Mouse (Mus musculus) liver, embryonic 15.5 days (tissue): ENCODE measurements around the gene Dcun1d3. TPM values are rescaled to one million over a fixed set of nuclear protein-coding genes. Genes with fewer than 3 reads are reported as not detected.

ENCODE experiments used
- ATAC-seq: fragments of 200-750 bp; cut with Nextera tagmentation; 2 replicates; pipeline ENCODE4 v1.8.0; 2017; ENCODE audit warnings: moderate number of reproducible peaks, mild to moderate bottlenecking, moderate library complexity; ENCODE audit not compliant: insufficient read depth
- H3K27ac ChIP-seq: fragments of 300-500 bp; sonication (generic); replicated peaks from 2 replicates; pipeline ENCODE4 v1.5.1; 2015; ENCODE audit warnings: mild to moderate bottlenecking, inconsistent platforms
- H3K27me3 ChIP-seq: fragments of 300-500 bp; sonication (generic); 2 replicates; pipeline ENCODE4 v1.6.1; 2015; ENCODE audit warnings: mild to moderate bottlenecking, inconsistent platforms
- H3K36me3 ChIP-seq: fragments of 300-500 bp; sonication (generic); replicated peaks from 2 replicates; pipeline ENCODE4 v1.6.1; 2015; ENCODE audit warnings: moderate library complexity, mild to moderate bottlenecking, inconsistent platforms
- H3K4me1 ChIP-seq: fragments of 300-500 bp; sonication (generic); replicated peaks from 2 replicates; pipeline ENCODE4 v1.6.1; 2015; ENCODE audit warnings: inconsistent platforms
- H3K4me2 ChIP-seq: fragments of 300-500 bp; sonication (generic); 2 replicates; pipeline ENCODE4 v1.6.1; 2015; ENCODE audit warnings: moderate library complexity, mild to moderate bottlenecking, inconsistent platforms
- H3K4me3 ChIP-seq: fragments of 300-500 bp; sonication (generic); replicated peaks from 2 replicates; pipeline ENCODE4 v1.5.1; 2015; ENCODE audit warnings: mild to moderate bottlenecking, inconsistent platforms
- H3K9ac ChIP-seq: fragments of 300-500 bp; sonication (generic); 2 replicates; pipeline ENCODE4 v1.6.1; 2015; ENCODE audit warnings: moderate library complexity, mild to moderate bottlenecking, inconsistent platforms
- H3K9me3 ChIP-seq: fragments of 300-500 bp; sonication (generic); replicated peaks from 2 replicates; pipeline ENCODE4 v1.6.1; 2016; ENCODE audit warnings: inconsistent platforms
- WGBS: fragments of 180-500 bp; shearing (Covaris S2); methylation state at CpG from one replicate; pipeline ENCODE4 v1.1.7; 2015; ENCODE audit warnings: mixed read lengths; ENCODE audit not compliant: insufficient replicate concordance; 5-methylcytosine and 5-hydroxymethylcytosine counted together
- polyA plus RNA-seq: library from polyadenylated mRNA; unstranded; fragments of >200 nt; fragmentation: Nextera tagmentation; extraction: Ambion mirVana; gene quantifications from 2 replicates; pipeline ENCODE4 v1.2.1, GENCODE M21; 2015

Dcun1d3 gene
- polyA plus RNA-seq, 1 experiment from 2014 or later, result 1.6 TPM

GRCm38 (mm10) chr7:119872204-119872603, 23.9 kb downstream of the Dcun1d3 start:
- H3K27ac ChIP-seq, result no peak overlapping the region
- H3K9ac ChIP-seq, result no peak overlapping the region
- 89% methylated on average over 4 of the region's 4 CpGs for WGBS
- H3K4me2 ChIP-seq, result no peak overlapping the region
- H3K9me3 ChIP-seq, result no peaks in the 10 kb centered on the region
- H3K4me3 ChIP-seq, result no peak overlapping the region
- H3K27me3 ChIP-seq, result no peaks in the 10 kb centered on the region
- no peaks in the 10 kb centered on the region for H3K4me1 ChIP-seq
- no peak for ATAC-seq
- H3K36me3 ChIP-seq, result no peaks in the 10 kb centered on the region

GRCm38 (mm10) chr7:119866136-119866535, 30.0 kb downstream of the Dcun1d3 start:
- Histone ChIP-seq H3K9me3 (no peaks in the 10 kb centered on the region), H3K4me3 (no peak overlapping the region), H3K27ac (no peak overlapping the region), H3K4me2 (no peak overlapping the region), H3K36me3 (no peaks in the 10 kb centered on the region), H3K9ac (no peak overlapping the region), H3K27me3 (no peaks in the 10 kb centered on the region), H3K4me1 (peaks cover 24% of the 10 kb centered on the region)
- WGBS, result 64% methylated on average over 1 of the region's 1 CpGs
- no peak for ATAC-seq

- 0 out of 2 replicates have a peak, but pooled peaks have one; percentile 42 for ATAC-seq
- 49% methylated on average over 5 of the region's 5 CpGs for WGBS
- peaks cover 33% of the 10 kb centered on the region for H3K4me1 ChIP-seq
- H3K4me2 ChIP-seq, result no peak overlapping the region
- no peaks in the 10 kb centered on the region for H3K27me3 ChIP-seq
- no peak overlapping the region for H3K9ac ChIP-seq
- no peak overlapping the region for H3K27ac ChIP-seq
- H3K4me3 ChIP-seq, result no peak overlapping the region
- 0 out of 2 replicates have a peak, but pooled peaks cover under 1% of the 10 kb centered on the region for H3K36me3 ChIP-seq
- no peaks in the 10 kb centered on the region for H3K9me3 ChIP-seq
Measured at GRCm38 (mm10) chr7:119864500-119864899, 31.6 kb downstream of the Dcun1d3 start.

DNA sequence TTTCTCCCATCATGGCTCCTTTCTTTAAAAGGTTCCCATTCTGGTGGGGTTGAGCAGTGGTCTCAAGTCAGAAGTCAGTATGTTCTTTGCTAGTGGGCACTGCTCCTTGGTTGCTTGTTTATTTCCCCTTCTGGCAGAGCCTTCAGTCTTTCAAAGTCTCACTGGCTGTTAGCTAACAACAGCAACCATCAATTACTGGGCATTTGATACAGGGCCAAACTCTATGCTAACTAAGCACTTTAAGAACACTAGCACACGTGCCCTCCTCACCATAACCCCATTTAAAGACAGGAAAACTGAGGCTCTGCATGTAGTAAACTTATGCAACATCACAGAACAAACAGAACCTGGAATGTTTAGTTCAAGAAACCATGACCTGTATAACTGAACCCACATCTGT, 33.9 kb downstream of the Dcun1d3 start:
- H3K9ac ChIP-seq, result no peak overlapping the region
- no peak overlapping the region for H3K27ac ChIP-seq
- H3K4me2 ChIP-seq, result no peak overlapping the region
- H3K27me3 ChIP-seq, result no peaks in the 10 kb centered on the region
- no peak overlapping the region for H3K4me3 ChIP-seq
- 0 out of 2 replicates have a peak, but pooled peaks cover 5% of the 10 kb centered on the region for H3K36me3 ChIP-seq
- no peak for ATAC-seq
- no peaks in the 10 kb centered on the region for H3K9me3 ChIP-seq
- 31% methylated on average over 1 of the region's 1 CpGs for WGBS
- peaks cover 33% of the 10 kb centered on the region for H3K4me1 ChIP-seq

GRCm38 (mm10) chr7:119861335-119862091, 34.6 kb downstream of the Dcun1d3 start:
- H3K27me3 ChIP-seq, result no peaks in the 10 kb centered on the region
- no peak overlapping the region for H3K9ac ChIP-seq
- WGBS, result 40% methylated on average over 6 of the region's 6 CpGs
- H3K27ac ChIP-seq, result no peak overlapping the region
- no peak for ATAC-seq
- no peaks in the 10 kb centered on the region for H3K9me3 ChIP-seq
- no peak overlapping the region for H3K4me3 ChIP-seq
- H3K4me1 ChIP-seq, result peaks cover 33% of the 10 kb centered on the region
- H3K4me2 ChIP-seq, result no peak overlapping the region
- H3K36me3 ChIP-seq, result 0 out of 2 replicates have a peak, but pooled peaks cover 8% of the 10 kb centered on the region

- Histone ChIP-seq H3K27ac (no peak overlapping the region), H3K9me3 (no peaks in the 10 kb centered on the region), H3K36me3 (0 out of 2 replicates have a peak, but pooled peaks cover 11% of the 10 kb centered on the region), H3K4me2 (no peak overlapping the region), H3K4me3 (no peak overlapping the region), H3K4me1 (peaks cover 33% of the 10 kb centered on the region), H3K27me3 (no peaks in the 10 kb centered on the region), H3K9ac (no peak overlapping the region)
- ATAC-seq, result no peak
Measured at GRCm38 (mm10) chr7:119860971-119861334, 35.1 kb downstream of the Dcun1d3 start.

DNA sequence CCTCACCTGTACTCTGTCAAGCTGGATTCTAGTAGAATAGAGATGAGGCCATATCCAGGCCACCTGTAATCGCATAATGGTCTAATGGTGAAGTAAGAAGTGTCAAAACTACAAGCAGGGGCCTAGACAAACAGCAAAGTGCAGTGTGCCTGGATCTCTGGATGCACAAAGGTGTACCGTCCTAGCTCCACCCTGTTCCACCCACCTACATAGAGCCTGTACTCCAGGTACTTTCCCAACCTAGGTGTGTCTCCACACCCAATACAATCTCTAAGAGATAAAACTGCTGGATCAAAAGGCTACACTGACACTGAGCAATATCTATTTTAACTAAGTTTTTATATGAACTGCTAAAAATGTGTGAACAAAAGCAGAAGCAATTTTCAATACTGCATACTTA, 35.5 kb downstream of the Dcun1d3 start:
- 66% methylated on average over 2 of the region's 2 CpGs for WGBS
- 0 out of 2 replicates have a peak, but pooled peaks cover 11% of the 10 kb centered on the region for H3K36me3 ChIP-seq
- peaks cover 33% of the 10 kb centered on the region for H3K4me1 ChIP-seq
- H3K4me2 ChIP-seq, result no peak overlapping the region
- H3K27me3 ChIP-seq, result no peaks in the 10 kb centered on the region
- H3K9me3 ChIP-seq, result no peaks in the 10 kb centered on the region
- H3K27ac ChIP-seq, result no peak overlapping the region
- ATAC-seq, result no peak
- no peak overlapping the region for H3K4me3 ChIP-seq
- no peak overlapping the region for H3K9ac ChIP-seq

- no peak overlapping the region for H3K4me2 ChIP-seq
- H3K27me3 ChIP-seq, result no peaks in the 10 kb centered on the region
- no peak overlapping the region for H3K27ac ChIP-seq
- 79% methylated on average over 3 of the region's 3 CpGs for WGBS
- no peaks in the 10 kb centered on the region for H3K9me3 ChIP-seq
- no peak overlapping the region for H3K9ac ChIP-seq
- ATAC-seq, result no peak
- H3K4me1 ChIP-seq, result peaks cover 33% of the 10 kb centered on the region
- no peak overlapping the region for H3K4me3 ChIP-seq
- 0 out of 2 replicates have a peak, but pooled peaks cover 11% of the 10 kb centered on the region for H3K36me3 ChIP-seq
Measured at GRCm38 (mm10) chr7:119860116-119860515, 36.0 kb downstream of the Dcun1d3 start.

DNA sequence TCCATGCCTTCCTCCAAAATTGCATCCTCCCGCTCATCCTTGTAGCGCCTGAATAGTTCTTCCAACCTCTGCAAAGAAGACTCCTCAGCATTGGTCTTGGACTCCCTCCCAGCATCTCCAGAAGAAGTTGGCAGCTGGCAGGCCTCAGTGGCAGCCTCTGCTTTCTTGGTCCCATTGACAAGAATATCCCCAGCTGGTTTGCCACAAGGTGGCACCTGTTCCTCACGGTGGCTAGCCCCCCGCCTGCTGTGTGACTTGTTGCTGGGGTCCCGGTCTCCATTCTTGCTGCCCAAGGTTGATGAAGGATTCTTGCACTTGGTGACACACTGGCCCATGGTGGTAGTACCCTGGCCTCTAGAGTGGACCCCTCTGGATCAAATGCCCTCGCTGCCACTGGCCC, 36.6 kb downstream of the Dcun1d3 start:
- Histone ChIP-seq H3K4me3 (no peak overlapping the region), H3K4me1 (peaks cover 28% of the 10 kb centered on the region), H3K4me2 (no peak overlapping the region), H3K27me3 (no peaks in the 10 kb centered on the region), H3K36me3 (0 out of 2 replicates have a peak, but pooled peaks cover 11% of the 10 kb centered on the region), H3K9ac (no peak overlapping the region), H3K9me3 (no peaks in the 10 kb centered on the region), H3K27ac (no peak overlapping the region)
- 63% methylated on average over 6 of the region's 6 CpGs for WGBS
- no peak for ATAC-seq

- Histone ChIP-seq H3K4me1 (no peaks in the 10 kb centered on the region), H3K27ac (no peak overlapping the region), H3K27me3 (no peaks in the 10 kb centered on the region), H3K4me2 (no peak overlapping the region), H3K9me3 (no peaks in the 10 kb centered on the region), H3K4me3 (no peak overlapping the region), H3K36me3 (0 out of 2 replicates have a peak, but pooled peaks cover 19% of the 10 kb centered on the region), H3K9ac (no peak overlapping the region)
- no peak for ATAC-seq
Measured at GRCm38 (mm10) chr7:119855031-119855430, 41.1 kb downstream of the Dcun1d3 start.

- 74% methylated on average over 2 of the region's 2 CpGs for WGBS
- no peak for ATAC-seq
Measured at GRCm38 (mm10) chr7:119854362-119854761, 41.7 kb downstream of the Dcun1d3 start.

DNA sequence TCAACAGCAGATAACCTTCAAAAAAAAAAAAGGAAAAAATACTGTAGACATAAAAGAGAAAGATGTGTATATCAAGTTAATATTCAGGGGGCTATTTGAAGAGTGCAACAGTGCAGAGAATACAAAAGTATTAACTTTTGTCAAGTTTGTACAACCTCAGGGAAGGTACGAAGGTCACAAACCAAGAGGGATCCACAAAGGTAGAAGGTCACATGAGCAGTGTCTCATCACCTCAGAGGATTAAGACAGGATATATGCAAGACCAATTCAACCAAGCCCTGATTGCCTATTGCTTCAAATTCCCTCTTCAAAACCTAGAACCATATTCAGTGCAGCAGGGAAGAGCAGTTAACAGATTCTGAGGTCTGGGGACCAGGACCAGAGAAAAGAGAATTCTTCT, 42.9 kb downstream of the Dcun1d3 start:
- H3K27me3 ChIP-seq, result no peaks in the 10 kb centered on the region
- WGBS, result 74% methylated on average over 1 of the region's 1 CpGs
- H3K4me3 ChIP-seq, result no peak overlapping the region
- no peaks in the 10 kb centered on the region for H3K9me3 ChIP-seq
- no peaks in the 10 kb centered on the region for H3K4me1 ChIP-seq
- H3K9ac ChIP-seq, result no peak overlapping the region
- no peak for ATAC-seq
- H3K27ac ChIP-seq, result no peak overlapping the region
- H3K36me3 ChIP-seq, result peaks cover 23% of the 10 kb centered on the region; the same call in 1 of the 2 replicates
- no peak overlapping the region for H3K4me2 ChIP-seq

More at GRCm38 (mm10) chr7:119854362-119854761, 41.7 kb downstream of the Dcun1d3 start:
- Histone ChIP-seq H3K27me3 (no peaks in the 10 kb centered on the region), H3K4me3 (no peak overlapping the region), H3K4me2 (no peak overlapping the region), H3K9ac (no peak overlapping the region), H3K9me3 (no peaks in the 10 kb centered on the region), H3K27ac (no peak overlapping the region), H3K4me1 (no peaks in the 10 kb centered on the region), H3K36me3 (peaks cover 18% of the 10 kb centered on the region; the same call in 1 of the 2 replicates)
